Mouse (Mus musculus): ENCODE results near the gene Shbg.

Gene Shbg

GRCm38 (mm10) chr11:69600098-69600497 lies 17.6 kb downstream of the Shbg start:
- in situ Hi-C loops (cut with MboI, MseI): no loop called here

GRCm38 (mm10) chr11:69599436-69599835 lies 18.3 kb downstream of the Shbg start:
- in situ Hi-C loops (cut with MboI, MseI): no loop called here

- in situ Hi-C loops (cut with MboI, MseI): no loop called here
Observed at GRCm38 (mm10) chr11:69594853-69595252, 22.9 kb downstream of the Shbg start.

- in situ Hi-C loops (cut with MboI, MseI): no loop called here
Observed at GRCm38 (mm10) chr11:69592799-69593198, 24.9 kb downstream of the Shbg start.

GRCm38 (mm10) chr11:69591899-69592637 lies 25.6 kb downstream of the Shbg start:
- in situ Hi-C loops (cut with MboI, MseI): no loop called here

- in situ Hi-C loops (cut with MboI, MseI): no loop called here
Observed at GRCm38 (mm10) chr11:69591424-69591823, 26.3 kb downstream of the Shbg start.

- in situ Hi-C loops (cut with MboI, MseI): no loop called here
Observed at GRCm38 (mm10) chr11:69590622-69591021, 27.1 kb downstream of the Shbg start.

- in situ Hi-C loops (cut with MboI, MseI): no loop called here
Observed at GRCm38 (mm10) chr11:69589207-69589834, 28.4 kb downstream of the Shbg start.

GRCm38 (mm10) chr11:69585718-69586325 lies 31.9 kb downstream of the Shbg start:
- in situ Hi-C loops (cut with MboI, MseI): no loop called here

GRCm38 (mm10) chr11:69584937-69585336 lies 32.8 kb downstream of the Shbg start:
- in situ Hi-C loops (cut with MboI, MseI): loop anchor here (5.0 kb wide), 1 partner anchor 87 kb away; the partner anchor contains the start of gene Eif4a1

- in situ Hi-C loops (cut with MboI, MseI): loop anchor here (5.0 kb wide), 1 partner anchor 88 kb away; the partner anchor contains the start of gene Eif4a1
Observed at GRCm38 (mm10) chr11:69584008-69584407, 33.7 kb downstream of the Shbg start.

GRCm38 (mm10) chr11:69582230-69582805 lies 35.4 kb downstream of the Shbg start:
- in situ Hi-C loops (cut with MboI, MseI): loop anchor here (5.0 kb wide), 1 partner anchor 90 kb away; the partner anchor contains the start of gene Eif4a1

GRCm38 (mm10) chr11:69581814-69582213 lies 35.9 kb downstream of the Shbg start:
- in situ Hi-C loops (cut with MboI, MseI): loop anchor here (5.0 kb wide), 1 partner anchor 90 kb away; the partner anchor contains the start of gene Eif4a1

- in situ Hi-C loops (cut with MboI, MseI): loop anchor here (5.0 kb wide), 1 partner anchor 91 kb away; the partner anchor contains the start of gene Eif4a1
Observed at GRCm38 (mm10) chr11:69581147-69581688, 36.5 kb downstream of the Shbg start.

- in situ Hi-C loops (cut with MboI, MseI): loop anchor here (5.0 kb wide), 1 partner anchor 92 kb away; the partner anchor contains the start of gene Eif4a1
Observed at GRCm38 (mm10) chr11:69580572-69581146, 37.0 kb downstream of the Shbg start.

GRCm38 (mm10) chr11:69580091-69580514 lies 37.6 kb downstream of the Shbg start, which contains the start of the genes Wrap53 and Trp53:
TSS of gene Wrap53 (minus strand) at chr11:69580255.
TSS of gene Trp53 (plus strand) at chr11:69580359.
- in situ Hi-C loops (cut with MboI, MseI): loop anchor here (5.0 kb wide), 1 partner anchor 92 kb away; the partner anchor contains the start of gene Eif4a1

- in situ Hi-C loops (cut with MboI, MseI): loop anchor here (5.0 kb wide), 1 partner anchor 93 kb away; the partner anchor contains the start of gene Eif4a1
Observed at GRCm38 (mm10) chr11:69579128-69580017, 38.3 kb downstream of the Shbg start.

- in situ Hi-C loops (cut with MboI, MseI): no loop called here
Observed at GRCm38 (mm10) chr11:69578301-69578700, 39.4 kb downstream of the Shbg start.

- in situ Hi-C loops (cut with MboI, MseI): no loop called here
Observed at GRCm38 (mm10) chr11:69576307-69576706, 41.4 kb downstream of the Shbg start.

GRCm38 (mm10) chr11:69575220-69575619 lies 42.5 kb downstream of the Shbg start:
- in situ Hi-C loops (cut with MboI, MseI): no loop called here
